Mouse (Mus musculus): Measurements from ENCODE around the gene Olfr370. TPM values are rescaled to one million over a fixed set of nuclear protein-coding genes. Genes with fewer than 3 reads are reported as not detected.
A peak's percentile ranks its signal among the peaks of the same experiment; 100 is the strongest.
"Not testable (repeated sequence)": the region's sequence is repeated elsewhere in the genome, so short reads cannot be mapped to it uniquely, and the experiment has no call there.

The Olfr370 gene
- polyA plus RNA-seq (2014; fragmentation: Nextera tagmentation; extraction: Ambion mirVana): not detected in 2 replicates

GRCm38 (mm10) chr8:83535736-83536135 is at the start of gene Olfr370:
Gene Olfr370 (plus strand): TSS chr8:83535780.
- Histone ChIP-seq H3K4me3 (ENCODE audit: low read depth, low read length) (no peak within 1 kb of the TSS), H3K36me3 (ENCODE audit: control insufficient read depth, insufficient read depth, low read length) (no peaks in the 10 kb centered on the region), H3K27me3 (ENCODE audit: control insufficient read depth, insufficient read depth, low read length) (no peaks in the 10 kb centered on the region), H3K9me3 (ENCODE audit: control insufficient read depth, low read depth, low read length) (no peaks in the 10 kb centered on the region), H3K9ac (replicated peaks; ENCODE audit: low read depth, low read length) (no peak within 1 kb of the TSS), H3K27ac (ENCODE audit: low read length) (no peak within 1 kb of the TSS), H3K4me2 (replicated peaks; ENCODE audit: low read depth, low read length) (no peak within 1 kb of the TSS), H3K4me1 (ENCODE audit: control insufficient read depth, insufficient read depth, low read length) (no peaks in the 10 kb centered on the region)
- ATAC-seq (ENCODE audit: insufficient number of reproducible peaks, insufficient read depth, low FRiP score, low read depth): no peak
- 76% methylated on average over 3 of the region's 3 CpGs for WGBS

- ATAC-seq (ENCODE audit: insufficient number of reproducible peaks, insufficient read depth, low FRiP score, low read depth): no peak
- H3K36me3 ChIP-seq (ENCODE audit: control insufficient read depth, insufficient read depth, low read length): no peaks in the 10 kb centered on the region
- H3K9me3 ChIP-seq (ENCODE audit: control insufficient read depth, low read depth, low read length): no peaks in the 10 kb centered on the region
- H3K9ac ChIP-seq (replicated peaks; ENCODE audit: low read depth, low read length): no peak overlapping the region
- no peaks in the 10 kb centered on the region for H3K27me3 ChIP-seq (ENCODE audit: control insufficient read depth, insufficient read depth, low read length)
- H3K4me3 ChIP-seq (ENCODE audit: low read depth, low read length): no peak overlapping the region
- 79% methylated on average over 3 of the region's 3 CpGs for WGBS
- H3K4me2 ChIP-seq (replicated peaks; ENCODE audit: low read depth, low read length): no peak overlapping the region
- no peak overlapping the region for H3K27ac ChIP-seq (ENCODE audit: low read length)
- no peaks in the 10 kb centered on the region for H3K4me1 ChIP-seq (ENCODE audit: control insufficient read depth, insufficient read depth, low read length)
These were observed 23.9 kb upstream of the Olfr370 start for GRCm38 (mm10) chr8:83511696-83512095.

GRCm38 (mm10) chr8:83520432-83520831 is 15.1 kb upstream of the Olfr370 start:
- H3K9me3 ChIP-seq (ENCODE audit: control insufficient read depth, low read depth, low read length): no peaks in the 10 kb centered on the region
- no peak overlapping the region for H3K4me3 ChIP-seq (ENCODE audit: low read depth, low read length)
- 53% methylated on average over 3 of the region's 3 CpGs for WGBS
- H3K4me2 ChIP-seq (replicated peaks; ENCODE audit: low read depth, low read length): no peak overlapping the region
- no peaks in the 10 kb centered on the region for H3K27me3 ChIP-seq (ENCODE audit: control insufficient read depth, insufficient read depth, low read length)
- H3K36me3 ChIP-seq (ENCODE audit: control insufficient read depth, insufficient read depth, low read length): no peaks in the 10 kb centered on the region
- no peak overlapping the region for H3K9ac ChIP-seq (replicated peaks; ENCODE audit: low read depth, low read length)
- no peak overlapping the region for H3K27ac ChIP-seq (ENCODE audit: low read length)
- H3K4me1 ChIP-seq (ENCODE audit: control insufficient read depth, insufficient read depth, low read length): no peaks in the 10 kb centered on the region
- no peak for ATAC-seq (ENCODE audit: insufficient number of reproducible peaks, insufficient read depth, low FRiP score, low read depth)

- not testable (repeated sequence) for H3K9me3 ChIP-seq (ENCODE audit: control insufficient read depth, low read depth, low read length); ATAC-seq (ENCODE audit: insufficient number of reproducible peaks, insufficient read depth, low FRiP score, low read depth); H3K4me2 ChIP-seq (replicated peaks; ENCODE audit: low read depth, low read length); H3K36me3 ChIP-seq (ENCODE audit: control insufficient read depth, insufficient read depth, low read length); H3K4me3 ChIP-seq (ENCODE audit: low read depth, low read length); H3K4me1 ChIP-seq (ENCODE audit: control insufficient read depth, insufficient read depth, low read length); H3K9ac ChIP-seq (replicated peaks; ENCODE audit: low read depth, low read length); H3K27me3 ChIP-seq (ENCODE audit: control insufficient read depth, insufficient read depth, low read length); H3K27ac ChIP-seq (ENCODE audit: low read length)
- WGBS: 62% methylated on average over 3 of the region's 3 CpGs
These were observed 14.7 kb upstream of the Olfr370 start for GRCm38 (mm10) chr8:83520907-83521306.

GRCm38 (mm10) chr8:83521310-83521709 is 14.3 kb upstream of the Olfr370 start:
- H3K27ac ChIP-seq (ENCODE audit: low read length): no peak overlapping the region
- H3K27me3 ChIP-seq (ENCODE audit: control insufficient read depth, insufficient read depth, low read length): no peaks in the 10 kb centered on the region
- H3K4me2 ChIP-seq (replicated peaks; ENCODE audit: low read depth, low read length): no peak overlapping the region
- H3K9me3 ChIP-seq (ENCODE audit: control insufficient read depth, low read depth, low read length): no peaks in the 10 kb centered on the region
- H3K9ac ChIP-seq (replicated peaks; ENCODE audit: low read depth, low read length): no peak overlapping the region
- no peaks in the 10 kb centered on the region for H3K4me1 ChIP-seq (ENCODE audit: control insufficient read depth, insufficient read depth, low read length)
- WGBS: 34% methylated on average over 1 of the region's 1 CpGs
- H3K4me3 ChIP-seq (ENCODE audit: low read depth, low read length): no peak overlapping the region
- no peaks in the 10 kb centered on the region for H3K36me3 ChIP-seq (ENCODE audit: control insufficient read depth, insufficient read depth, low read length)
- no peak for ATAC-seq (ENCODE audit: insufficient number of reproducible peaks, insufficient read depth, low FRiP score, low read depth)

GRCm38 (mm10) chr8:83534802-83535201 is 778 bp upstream of the Olfr370 start:
- ATAC-seq (ENCODE audit: insufficient number of reproducible peaks, insufficient read depth, low FRiP score, low read depth): no peak
- H3K4me2 ChIP-seq (replicated peaks; ENCODE audit: low read depth, low read length): no peak overlapping the region
- H3K36me3 ChIP-seq (ENCODE audit: control insufficient read depth, insufficient read depth, low read length): no peaks in the 10 kb centered on the region
- no peak overlapping the region for H3K9ac ChIP-seq (replicated peaks; ENCODE audit: low read depth, low read length)
- 88% methylated on average over 2 of the region's 2 CpGs for WGBS
- no peaks in the 10 kb centered on the region for H3K4me1 ChIP-seq (ENCODE audit: control insufficient read depth, insufficient read depth, low read length)
- H3K27me3 ChIP-seq (ENCODE audit: control insufficient read depth, insufficient read depth, low read length): no peaks in the 10 kb centered on the region
- no peak overlapping the region for H3K27ac ChIP-seq (ENCODE audit: low read length)
- no peak overlapping the region for H3K4me3 ChIP-seq (ENCODE audit: low read depth, low read length)
- H3K9me3 ChIP-seq (ENCODE audit: control insufficient read depth, low read depth, low read length): no peaks in the 10 kb centered on the region

GRCm38 (mm10) chr8:83562669-83563068 is 27.1 kb downstream of the Olfr370 start:
- no peaks in the 10 kb centered on the region for H3K36me3 ChIP-seq (ENCODE audit: control insufficient read depth, insufficient read depth, low read length)
- H3K9me3 ChIP-seq (ENCODE audit: control insufficient read depth, low read depth, low read length): no peaks in the 10 kb centered on the region
- H3K4me3 ChIP-seq (ENCODE audit: low read depth, low read length): no peak overlapping the region
- ATAC-seq (ENCODE audit: insufficient number of reproducible peaks, insufficient read depth, low FRiP score, low read depth): no peak
- H3K27ac ChIP-seq (ENCODE audit: low read length): no peak overlapping the region
- H3K4me2 ChIP-seq (replicated peaks; ENCODE audit: low read depth, low read length): no peak overlapping the region
- no peaks in the 10 kb centered on the region for H3K27me3 ChIP-seq (ENCODE audit: control insufficient read depth, insufficient read depth, low read length)
- H3K9ac ChIP-seq (replicated peaks; ENCODE audit: low read depth, low read length): no peak overlapping the region
- WGBS: 77% methylated on average over 3 of the region's 3 CpGs
- peaks cover 4% of the 10 kb centered on the region for H3K4me1 ChIP-seq (ENCODE audit: control insufficient read depth, insufficient read depth, low read length)

GRCm38 (mm10) chr8:83563246-83563645 is 27.7 kb downstream of the Olfr370 start:
- no peak overlapping the region for H3K4me3 ChIP-seq (ENCODE audit: low read depth, low read length)
- H3K4me1 ChIP-seq (ENCODE audit: control insufficient read depth, insufficient read depth, low read length): peaks cover 7% of the 10 kb centered on the region
- 65% methylated on average over 4 of the region's 4 CpGs for WGBS
- H3K27ac ChIP-seq (ENCODE audit: low read length): no peak overlapping the region
- no peaks in the 10 kb centered on the region for H3K36me3 ChIP-seq (ENCODE audit: control insufficient read depth, insufficient read depth, low read length)
- no peaks in the 10 kb centered on the region for H3K27me3 ChIP-seq (ENCODE audit: control insufficient read depth, insufficient read depth, low read length)
- no peak overlapping the region for H3K9ac ChIP-seq (replicated peaks; ENCODE audit: low read depth, low read length)
- no peak overlapping the region for H3K4me2 ChIP-seq (replicated peaks; ENCODE audit: low read depth, low read length)
- no peaks in the 10 kb centered on the region for H3K9me3 ChIP-seq (ENCODE audit: control insufficient read depth, low read depth, low read length)
- ATAC-seq (ENCODE audit: insufficient number of reproducible peaks, insufficient read depth, low FRiP score, low read depth): no peak

- 73% methylated on average over 9 of the region's 9 CpGs for WGBS
- no peaks in the 10 kb centered on the region for H3K9me3 ChIP-seq (ENCODE audit: control insufficient read depth, low read depth, low read length)
- H3K4me1 ChIP-seq (ENCODE audit: control insufficient read depth, insufficient read depth, low read length): peaks cover 7% of the 10 kb centered on the region
- H3K27ac ChIP-seq (ENCODE audit: low read length): no peak overlapping the region
- no peaks in the 10 kb centered on the region for H3K27me3 ChIP-seq (ENCODE audit: control insufficient read depth, insufficient read depth, low read length)
- ATAC-seq (ENCODE audit: insufficient number of reproducible peaks, insufficient read depth, low FRiP score, low read depth): no peak
- H3K9ac ChIP-seq (replicated peaks; ENCODE audit: low read depth, low read length): no peak overlapping the region
- H3K36me3 ChIP-seq (ENCODE audit: control insufficient read depth, insufficient read depth, low read length): peaks cover 8% of the 10 kb centered on the region
- H3K4me3 ChIP-seq (ENCODE audit: low read depth, low read length): peak overlapping the region; percentile 78; the same call in 1 of the 2 replicates
- peak overlapping the region; percentile 38; the same call in 1 of the 2 replicates for H3K4me2 ChIP-seq (replicated peaks; ENCODE audit: low read depth, low read length)
These were observed 30.3 kb downstream of the Olfr370 start for GRCm38 (mm10) chr8:83565731-83566375.
